Comparison of ENCODE assay signal across 8 mouse cellular contexts in the genomic region with DNA sequence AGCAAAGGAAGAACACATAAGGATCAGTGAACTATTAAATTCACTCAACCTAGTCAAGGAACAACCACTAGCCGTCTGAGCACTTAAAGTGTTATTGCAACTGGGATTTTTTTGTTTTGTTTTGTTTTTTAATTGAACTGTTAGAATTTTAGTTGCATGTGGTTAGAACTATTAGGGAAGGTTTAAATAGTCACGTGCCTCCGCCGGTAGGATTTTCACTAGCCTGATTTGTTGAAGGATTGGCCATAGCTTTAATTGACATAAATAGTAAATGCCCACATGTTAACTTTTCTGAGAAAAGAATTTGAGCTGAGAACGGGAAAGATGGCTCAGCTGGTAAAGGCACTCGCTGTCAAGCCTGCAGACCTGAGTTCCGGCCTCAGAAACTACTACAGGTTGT. TPM values are rescaled to one million over a fixed set of nuclear protein-coding genes. Genes with fewer than 3 reads are reported as not detected.
DNase-seq lines count a peak whose midpoint lies in the region; ATAC-seq and TF ChIP-seq lines count a peak whose summit lies in the region.

No protein-coding gene starts in this region.

- WGBS in embryonic facial prominence, embryonic 13.5 days = 80% methylated on average over 7 of the region's 7 CpGs
- WGBS in intestine, embryonic 16.5 days = 78% methylated on average over 7 of the region's 7 CpGs
- WGBS in neural tube, embryonic 12.5 days = 82% methylated on average over 7 of the region's 7 CpGs

- H3K4me3 ChIP-seq in layer of hippocampus, adult 2 months = peak overlapping the region; percentile 92
- peak overlapping the region; percentile 81 for H3K4me3 ChIP-seq in embryonic facial prominence, embryonic 13.5 days
- H3K4me3 ChIP-seq in intestine, embryonic 16.5 days (ENCODE audit: low read length) = peak overlapping the region; percentile 81
- H3K4me3 ChIP-seq in neural tube, embryonic 12.5 days = peak overlapping the region; percentile 70; the same call in 1 of the 2 replicates

- no peaks in the 10 kb centered on the region for H3K27me3 ChIP-seq in embryonic facial prominence, embryonic 13.5 days
- no peaks in the 10 kb centered on the region for H3K27me3 ChIP-seq in intestine, embryonic 16.5 days (replicated peaks; ENCODE audit: control insufficient read depth, insufficient read depth, low read length)
- no peaks in the 10 kb centered on the region for H3K27me3 ChIP-seq in neural tube, embryonic 12.5 days (replicated peaks)

- H3K9me3 ChIP-seq in embryonic facial prominence, embryonic 13.5 days = no peaks in the 10 kb centered on the region
- H3K9me3 ChIP-seq in intestine, embryonic 16.5 days (ENCODE audit: control insufficient read depth, low read length) = no peaks in the 10 kb centered on the region
- no peaks in the 10 kb centered on the region for H3K9me3 ChIP-seq in neural tube, embryonic 12.5 days

- TF ChIP-seq CTCF in layer of hippocampus, adult 2 months (conservative IDR thresholded peaks at IDR 0.05) = no peak

- H3K36me3 ChIP-seq in embryonic facial prominence, embryonic 13.5 days = peaks cover 21% of the 10 kb centered on the region
- 0 out of 2 replicates have a peak, but pooled peaks cover 5% of the 10 kb centered on the region for H3K36me3 ChIP-seq in intestine, embryonic 16.5 days (ENCODE audit: control insufficient read depth, insufficient read depth, low read length)
- 0 out of 2 replicates have a peak, but pooled peaks cover 7% of the 10 kb centered on the region for H3K36me3 ChIP-seq in neural tube, embryonic 12.5 days

- H3K4me2 ChIP-seq in embryonic facial prominence, embryonic 13.5 days = peak overlapping the region; percentile 60
- H3K4me2 ChIP-seq in intestine, embryonic 16.5 days (ENCODE audit: low read depth, low read length) = peak overlapping the region; percentile 64
- peak overlapping the region; percentile 53 for H3K4me2 ChIP-seq in neural tube, embryonic 12.5 days (replicated peaks)

- peak overlapping the region; percentile 97 for H3K27ac ChIP-seq in layer of hippocampus, adult 2 months
- H3K27ac ChIP-seq in embryonic facial prominence, embryonic 13.5 days = no peak overlapping the region
- H3K27ac ChIP-seq in intestine, embryonic 16.5 days (ENCODE audit: low read length) = no peak overlapping the region
- no peak overlapping the region for H3K27ac ChIP-seq in neural tube, embryonic 12.5 days

- ATAC-seq in embryonic facial prominence, embryonic 13.5 days (ENCODE audit: insufficient number of reproducible peaks, insufficient read depth, low FRiP score, low TSS enrichment, low read depth) = no peak
- no peak; the same call in 1 of the 2 replicates for ATAC-seq in intestine, embryonic 16.5 days
- ATAC-seq in neural tube, embryonic 12.5 days (ENCODE audit: low FRiP score, low read depth) = peak; percentile 10; the same call in 1 of the 2 replicates
- ATAC-seq in megakaryocyte progenitor cell, adult 5-6 weeks (replicated peaks; ENCODE audit: poor library complexity) = no peak

- no peak overlapping the region for H3K9ac ChIP-seq in embryonic facial prominence, embryonic 13.5 days
- no peak overlapping the region for H3K9ac ChIP-seq in intestine, embryonic 16.5 days (ENCODE audit: low read depth, low read length)
- H3K9ac ChIP-seq in neural tube, embryonic 12.5 days = peak overlapping the region; percentile 58; the same call in 1 of the 2 replicates

- H3K4me1 ChIP-seq in embryonic facial prominence, embryonic 13.5 days = 0 out of 2 replicates have a peak, but pooled peaks cover 5% of the 10 kb centered on the region
- no peaks in the 10 kb centered on the region for H3K4me1 ChIP-seq in intestine, embryonic 16.5 days (ENCODE audit: control insufficient read depth, insufficient read depth, low read length)
- H3K4me1 ChIP-seq in neural tube, embryonic 12.5 days = no peaks in the 10 kb centered on the region

- no peak for DNase-seq in layer of hippocampus, adult 2 months (ENCODE audit: low spot score in 2 of 2)
- no peak for DNase-seq in layer of hippocampus, postnatal 14 days (ENCODE audit: low spot score in 2 of 2)
- no peak for DNase-seq in thymus, postnatal 10 days (ENCODE audit: low spot score in 2 of 2)
- no peak for DNase-seq in kidney, adult 8-10 months

RNA-seq across cellular contexts. Expression of gene N6amt1, which starts 0.8 kb away (rescaled TPM):
- total RNA-seq in layer of hippocampus, adult 2 months (2021) = 10 to 100 TPM; 19.7 to 20.8 TPM
- total RNA-seq in layer of hippocampus, postnatal 14 days (2021) = 10 to 100 TPM; 17.1 to 17.7 TPM
- polyA plus RNA-seq in embryonic facial prominence, embryonic 13.5 days (2015; fragmentation: Nextera tagmentation; extraction: Ambion mirVana) = 27.1 and 30.2 TPM in 2 replicates
- polyA plus RNA-seq in intestine, embryonic 16.5 days (2015; fragmentation: Nextera tagmentation; extraction: Ambion mirVana) = 18.8 and 20.4 TPM in 2 replicates
- polyA plus RNA-seq in neural tube, embryonic 12.5 days (2016; fragmentation: Nextera tagmentation; extraction: Ambion mirVana) = 16.5 and 18.8 TPM in 2 replicates
- 13.8 and 18.7 TPM in 2 replicates for total RNA-seq in megakaryocyte progenitor cell, adult 5-6 weeks (2015)
- total RNA-seq in megakaryocyte progenitor cell, adult 5-6 weeks (2017) = 11.8 and 12.0 TPM in 2 replicates
